Mouse (Mus musculus) cerebellum, adult 2 months (tissue): ENCODE data around the gene Palld.

ENCODE experiments used
- CTCF ChIP-seq: fragments of 200-500 bp; IDR thresholded peaks from 2 replicates; pipeline ENCODE4 v1.5.1; 2011; ENCODE audit warnings: low read depth, mild to moderate bottlenecking, control low read depth, low read length, moderate library complexity, borderline replicate concordance; ENCODE audit not compliant: insufficient read depth
- POLR2A ChIP-seq: fragments of 200-500 bp; IDR thresholded peaks from 2 replicates; pipeline ENCODE4 v1.6.1; 2011; ENCODE audit warnings: low read length, control low read depth, borderline replicate concordance; ENCODE audit not compliant: insufficient read depth

DNA sequence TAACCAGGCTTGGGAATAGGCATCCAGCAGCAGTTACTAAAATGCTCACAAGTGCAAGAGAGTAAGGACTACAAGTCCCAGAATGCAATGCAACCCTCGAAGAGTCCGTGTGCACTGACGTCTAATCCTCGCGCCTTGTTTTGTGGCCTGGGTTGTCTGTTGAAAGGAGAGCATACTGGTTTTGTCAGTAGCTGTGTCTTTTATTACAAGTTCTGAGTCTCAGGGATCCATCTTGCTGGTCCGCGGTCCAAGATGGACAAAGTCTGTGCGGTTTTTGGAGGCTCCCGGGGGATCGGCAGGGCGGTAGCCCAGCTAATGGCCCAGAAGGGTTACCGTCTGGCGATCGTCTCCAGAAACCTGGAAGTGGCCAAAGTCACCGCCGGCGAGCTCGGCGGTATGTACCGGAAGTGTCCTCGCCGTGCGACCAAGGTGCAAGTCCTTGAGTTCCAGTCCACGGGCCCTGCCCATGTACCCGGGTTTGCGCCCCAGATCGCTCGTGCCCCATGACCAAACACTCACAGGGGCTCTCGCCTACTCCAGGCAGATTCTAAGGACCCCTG, 414.8 kb downstream of the Palld start, which contains the start of gene Cbr4:
- no peak for TF ChIP-seq CTCF
- peak; percentile 91; the same call in 1 of the 2 replicates for TF ChIP-seq POLR2A
